Mouse (Mus musculus) MEL (cell line): ENCODE measurements around the gene Rab22a. TPM values are rescaled to one million over a fixed set of nuclear protein-coding genes. Genes with fewer than 3 reads are reported as not detected.

Experiments used
- DNase-seq: peaks from one replicate; pipeline ENCODE4 v3.0.0; 2011; ENCODE audit warnings: low read depth, low spot score
- H3K27ac ChIP-seq: 2 replicates; pipeline ENCODE4 v1.5.1; 2012; ENCODE audit warnings: low read depth, mild to moderate bottlenecking, control low read depth, low read length, moderate library complexity; ENCODE audit not compliant: control insufficient read depth
- H3K27me3 ChIP-seq, 2 experiments: fragments of 150-350 bp in 1 of 2; sonication (generic) in 1 of 2; 2 replicates each; pipeline ENCODE4 v1.6.1; 2012; ENCODE audit warnings: low read length in 2 of 2, mild to moderate bottlenecking in 2 of 2, improper control_type of control experiment in 1 of 2, moderate library complexity in 1 of 2; ENCODE audit not compliant: insufficient read depth in 2 of 2, control insufficient read depth in 1 of 2
- H3K36me3 ChIP-seq, 2 experiments: 2 replicates each; pipeline ENCODE4 v1.6.1; 2012 to 2014; ENCODE audit warnings: low read length in 2 of 2, improper control_type of control experiment in 1 of 2, inconsistent platforms in 1 of 2, mild to moderate bottlenecking in 1 of 2; ENCODE audit not compliant: insufficient read depth in 2 of 2, control insufficient read depth in 1 of 2
- H3K4me1 ChIP-seq, 2 experiments: fragments of 150-350 bp in 1 of 2; sonication (generic) in 1 of 2; 2 replicates each; pipeline ENCODE4 v1.6.1; 2012; ENCODE audit warnings: low read length in 2 of 2, improper control_type of control experiment in 1 of 2, mild to moderate bottlenecking in 1 of 2; ENCODE audit not compliant: insufficient read depth in 2 of 2, control insufficient read depth in 1 of 2
- H3K4me3 ChIP-seq, 2 experiments: fragments of 150-350 bp in 1 of 2; sonication (generic) in 1 of 2; 2 replicates each; pipeline ENCODE4 v1.5.1; 2012; ENCODE audit warnings: low read depth in 2 of 2, low read length in 2 of 2, mild to moderate bottlenecking in 2 of 2, moderate library complexity in 2 of 2, control low read depth in 1 of 2, improper control_type of control experiment in 1 of 2; ENCODE audit not compliant: control insufficient read depth in 1 of 2, insufficient read depth in 1 of 2
- H3K79me2 ChIP-seq: 2 replicates; pipeline ENCODE4 v1.6.1; 2012; ENCODE audit warnings: mild to moderate bottlenecking, low read length, moderate library complexity; ENCODE audit not compliant: control insufficient read depth, poor library complexity, insufficient read depth
- H3K9ac ChIP-seq: 2 replicates; pipeline ENCODE4 v1.6.1; 2012; ENCODE audit warnings: low read depth, mild to moderate bottlenecking, control low read depth, low read length, moderate library complexity; ENCODE audit not compliant: control insufficient read depth, poor library complexity, severe bottlenecking
- H3K9me3 ChIP-seq: fragments of 150-350 bp; sonication (generic); replicated peaks from 2 replicates; pipeline ENCODE4 v1.6.1; 2012; ENCODE audit warnings: mild to moderate bottlenecking, low read length, improper control_type of control experiment, moderate library complexity; ENCODE audit not compliant: insufficient read depth
- CHD2 ChIP-seq: IDR thresholded peaks from 2 replicates; pipeline ENCODE4 v1.6.1; 2011; ENCODE audit warnings: low read length, improper control_type of control experiment
- CTCF ChIP-seq, 3 experiments: IDR thresholded peaks in 2 of 3; conservative IDR thresholded peaks in 1 of 3; 2 replicates each; pipeline ENCODE4 v1.5.1; 2011 to 2012; ENCODE audit warnings: low read length in 3 of 3, low read depth in 2 of 3, mild to moderate bottlenecking in 2 of 3, improper control_type of control experiment in 1 of 3, inconsistent platforms in 1 of 3, mixed read lengths in 1 of 3, moderate library complexity in 1 of 3; ENCODE audit not compliant: control insufficient read depth in 1 of 3, insufficient read depth in 1 of 3, poor library complexity in 1 of 3, severe bottlenecking in 1 of 3
- E2F4 ChIP-seq: IDR thresholded peaks from 2 replicates; pipeline ENCODE4 v1.6.1; 2011; ENCODE audit warnings: low read depth, low read length, improper control_type of control experiment, borderline replicate concordance
- ELF1 ChIP-seq: IDR thresholded peaks from 2 replicates; pipeline ENCODE4 v1.6.1; 2014; ENCODE audit warnings: low read depth, mild to moderate bottlenecking, inconsistent platforms, low read length, improper control_type of control experiment, moderate library complexity
- EP300 ChIP-seq, 2 experiments: IDR thresholded peaks; 2 replicates each; pipeline ENCODE4 v1.6.1; 2011; ENCODE audit warnings: improper control_type of control experiment in 2 of 2, low read length in 2 of 2, low read depth in 1 of 2, mild to moderate bottlenecking in 1 of 2
- ETS1 ChIP-seq: IDR thresholded peaks from 2 replicates; pipeline ENCODE4 v1.6.1; 2012; ENCODE audit warnings: low read depth, mild to moderate bottlenecking, inconsistent platforms, low read length, improper control_type of control experiment, moderate library complexity
- GABPA ChIP-seq: IDR thresholded peaks from 2 replicates; pipeline ENCODE4 v1.6.1; 2012; ENCODE audit warnings: low read depth, mild to moderate bottlenecking, inconsistent platforms, low read length, improper control_type of control experiment, moderate library complexity
- HCFC1 ChIP-seq: IDR thresholded peaks from 2 replicates; pipeline ENCODE4 v1.6.1; 2012; ENCODE audit warnings: low read depth, mild to moderate bottlenecking, inconsistent platforms, low read length, improper control_type of control experiment, moderate library complexity
- JUND ChIP-seq: IDR thresholded peaks from 2 replicates; pipeline ENCODE4 v1.6.1; 2011; ENCODE audit warnings: low read depth, mild to moderate bottlenecking, improper control_type of control experiment, low read length
- KAT2A ChIP-seq: conservative IDR thresholded peaks from 2 replicates; pipeline ENCODE4 v1.6.1; 2012; ENCODE audit warnings: low read depth, low read length, improper control_type of control experiment, inconsistent platforms
- MAFK ChIP-seq: IDR thresholded peaks from 2 replicates; pipeline ENCODE4 v1.6.1; 2011; ENCODE audit warnings: low read depth, mild to moderate bottlenecking, low read length, improper control_type of control experiment, borderline replicate concordance
- MAZ ChIP-seq: IDR thresholded peaks from 2 replicates; pipeline ENCODE4 v1.6.1; 2012; ENCODE audit warnings: low read depth, mild to moderate bottlenecking, inconsistent platforms, low read length, improper control_type of control experiment
- NELFE ChIP-seq: IDR thresholded peaks from 2 replicates; pipeline ENCODE4 v1.6.1; 2011; ENCODE audit warnings: low read depth, low read length, improper control_type of control experiment
- NRF1 ChIP-seq: IDR thresholded peaks from 2 replicates; pipeline ENCODE4 v1.6.1; 2014; ENCODE audit warnings: low read depth, mild to moderate bottlenecking, inconsistent platforms, low read length, improper control_type of control experiment, moderate library complexity; ENCODE audit not compliant: poor library complexity, insufficient read depth, severe bottlenecking
- POLR2A ChIP-seq, 2 experiments: IDR thresholded peaks; 2 replicates each; pipeline ENCODE4 v1.6.1; 2011 to 2012; ENCODE audit warnings: low read length in 2 of 2, mild to moderate bottlenecking in 2 of 2, control low read depth in 1 of 2, improper control_type of control experiment in 1 of 2, low read depth in 1 of 2, moderate library complexity in 1 of 2; ENCODE audit not compliant: control insufficient read depth in 1 of 2, insufficient read depth in 1 of 2, poor library complexity in 1 of 2
- POLR2AphosphoS2 ChIP-seq: IDR thresholded peaks from 2 replicates; pipeline ENCODE4 v1.6.1; 2011; ENCODE audit warnings: low read length, improper control_type of control experiment
- RAD21 ChIP-seq: IDR thresholded peaks from 2 replicates; pipeline ENCODE4 v1.6.1; 2011; ENCODE audit warnings: mild to moderate bottlenecking, low read depth, low read length, improper control_type of control experiment
- SMC3 ChIP-seq: IDR thresholded peaks from 2 replicates; pipeline ENCODE4 v1.6.1; 2011; ENCODE audit warnings: low read depth, low read length, improper control_type of control experiment
- TAL1 ChIP-seq: IDR thresholded peaks from 2 replicates; pipeline ENCODE4 v1.6.1; 2012; ENCODE audit warnings: mild to moderate bottlenecking, inconsistent platforms, low read length, moderate library complexity, mixed read lengths
- TBP ChIP-seq: IDR thresholded peaks from 2 replicates; pipeline ENCODE4 v1.8.0; 2011; ENCODE audit warnings: low read depth, low read length, improper control_type of control experiment
- TCF12 ChIP-seq: IDR thresholded peaks from 2 replicates; pipeline ENCODE4 v1.6.1; 2014; ENCODE audit warnings: low read depth, mild to moderate bottlenecking, inconsistent platforms, low read length, improper control_type of control experiment, moderate library complexity
- UBTF ChIP-seq: IDR thresholded peaks from 2 replicates; pipeline ENCODE4 v1.6.1; 2012; ENCODE audit warnings: low read depth, mild to moderate bottlenecking, inconsistent platforms, low read length, improper control_type of control experiment, moderate library complexity, borderline replicate concordance; ENCODE audit not compliant: insufficient read depth
- USF1 ChIP-seq: IDR thresholded peaks from 2 replicates; pipeline ENCODE4 v1.6.1; 2014; ENCODE audit warnings: low read depth, mild to moderate bottlenecking, inconsistent platforms, low read length, improper control_type of control experiment, moderate library complexity
- USF2 ChIP-seq, 2 experiments: IDR thresholded peaks; 2 replicates each; pipeline ENCODE4 v1.6.1; 2011 to 2012; ENCODE audit warnings: improper control_type of control experiment in 2 of 2, low read length in 2 of 2, borderline replicate concordance in 1 of 2, inconsistent platforms in 1 of 2, low read depth in 1 of 2, mild to moderate bottlenecking in 1 of 2; ENCODE audit not compliant: insufficient read depth in 1 of 2
- ZC3H11A ChIP-seq: IDR thresholded peaks from 2 replicates; pipeline ENCODE4 v1.6.1; 2012; ENCODE audit warnings: low read depth, mild to moderate bottlenecking, inconsistent platforms, low read length, improper control_type of control experiment
- ZKSCAN1 ChIP-seq: IDR thresholded peaks from 2 replicates; pipeline ENCODE4 v1.6.1; 2012; ENCODE audit warnings: low read depth, mild to moderate bottlenecking, inconsistent platforms, low read length, improper control_type of control experiment, moderate library complexity
- ZMIZ1 ChIP-seq: IDR thresholded peaks from 2 replicates; pipeline ENCODE4 v1.6.1; 2012; ENCODE audit warnings: low read depth, mild to moderate bottlenecking, inconsistent platforms, low read length, improper control_type of control experiment, moderate library complexity
- ZNF384 ChIP-seq: IDR thresholded peaks from 2 replicates; pipeline ENCODE4 v1.6.1; 2012; ENCODE audit warnings: low read depth, mild to moderate bottlenecking, inconsistent platforms, low read length, improper control_type of control experiment
- polyA plus RNA-seq, 2 experiments: library from polyadenylated mRNA; stranded (reverse) in 1 of 2; unstranded in 1 of 2; fragments of >175 nt in 1 of 2; fragments of >200 nt in 1 of 2; gene quantifications; 2 replicates each; pipeline versions ENCODE4 v1.2.1 to v1.2.4; 2012; ENCODE audit warnings: low replicate concordance in 2 of 2, low read depth in 1 of 2; ENCODE audit not compliant: insufficient read length in 2 of 2, insufficient read depth in 1 of 2, missing spikeins in 1 of 2
- total RNA-seq: library from RNA; depleted of rRNA; stranded (reverse); fragments of 300-350 nt; gene quantifications from 2 replicates; pipeline ENCODE4 v1.2.3, GENCODE M21; 2012

Gene Rab22a
- total and polyA plus RNA-seq, 3 experiments = 8.9 to 15.8 TPM; not detected in 1

GRCm38 (mm10) chr2:173662255-173662950 is 2.8 kb downstream of the Rab22a start (continued):
- TF ChIP-seq TAL1 (no peak), RAD21 (no peak), JUND (no peak), ETS1 (peak; percentile 69), USF2 (IDR thresholded peaks at IDR 0.05; ENCODE audit: borderline replicate concordance in 1 of 2, insufficient read depth in 1 of 2, low read depth in 1 of 2, low read length in 2 of 2) (no peak), USF1 (no peak), EP300 (IDR thresholded peaks at IDR 0.05; ENCODE audit: low read depth in 1 of 2, low read length in 2 of 2) (peak; percentile 83 to 89), ZKSCAN1 (no peak), E2F4 (no peak), MAFK (no peak), ZC3H11A (no peak), MAZ (no peak), ZMIZ1 (no peak), UBTF (no peak), ELF1 (no peak), POLR2AphosphoS2 (no peak), CHD2 (no peak), TBP (0 out of 2 replicates have a peak, but pooled peaks have one; percentile 24), NRF1 (no peak)
- TF ChIP-seq, all 39 proteins: peak for 6

GRCm38 (mm10) chr2:173664736-173665135 is 5.2 kb downstream of the Rab22a start:
- Histone ChIP-seq H3K4me1 (peaks cover 35 to 48% of the 10 kb centered on the region in 2 experiments), H3K36me3 (peaks cover 19 to 54% of the 10 kb centered on the region in 2 experiments), H3K9me3 (no peaks in the 10 kb centered on the region), H3K4me3 (no peak overlapping the region), H3K79me2 (peaks cover 28% of the 10 kb centered on the region), H3K27me3 (no peaks in the 10 kb centered on the region), H3K9ac (no peak overlapping the region), H3K27ac (peak overlapping the region; percentile 28; the same call in 1 of the 2 replicates)
- no peak for DNase-seq
- TF ChIP-seq ZNF384 = no peak
- no peak for TF ChIP-seq TAL1
- no peak for TF ChIP-seq NELFE
- no peak for TF ChIP-seq POLR2A (IDR thresholded peaks at IDR 0.05; ENCODE audit: control insufficient read depth in 1 of 2, insufficient read depth in 1 of 2, low read depth in 1 of 2, low read length in 2 of 2, poor library complexity in 1 of 2)
- TF ChIP-seq UBTF = no peak
- no peak for TF ChIP-seq GABPA
- no peak for TF ChIP-seq ZMIZ1
- TF ChIP-seq RAD21 = no peak
- TF ChIP-seq JUND = no peak
- no peak for TF ChIP-seq E2F4
- no peak for TF ChIP-seq CHD2
- TF ChIP-seq HCFC1 = no peak
- TF ChIP-seq SMC3 = no peak
- no peak for TF ChIP-seq CTCF (IDR thresholded peaks at IDR 0.05 in 2 of 3, conservative IDR thresholded peaks at IDR 0.05 in 1 of 3; ENCODE audit: control insufficient read depth in 1 of 3, insufficient read depth in 1 of 3, low read depth in 2 of 3, low read length in 3 of 3, poor library complexity in 1 of 3, severe bottlenecking in 1 of 3)
- TF ChIP-seq ZC3H11A = no peak
- no peak for TF ChIP-seq TCF12
- TF ChIP-seq MAZ = no peak
- no peak for TF ChIP-seq KAT2A
